Mouse (Mus musculus) heart, embryonic 16.5 days (tissue): ENCODE data around the gene Sept1. TPM values are rescaled to one million over a fixed set of nuclear protein-coding genes. Genes with fewer than 3 reads are reported as not detected.

Experiments used
- ATAC-seq: fragments of 200-750 bp; cut with Nextera tagmentation; replicated peaks from 2 replicates; pipeline ENCODE4 v1.8.0; 2017; ENCODE audit warnings: moderate number of reproducible peaks; ENCODE audit not compliant: insufficient read depth, low FRiP score; ENCODE audit errors: extremely low read depth
- H3K27ac ChIP-seq: fragments of 300-500 bp; sonication (generic); 2 replicates; pipeline ENCODE4 v1.5.1; 2014; ENCODE audit warnings: mild to moderate bottlenecking, low read length, control low read depth, moderate library complexity
- H3K27me3 ChIP-seq: fragments of 300-500 bp; sonication (generic); 2 replicates; pipeline ENCODE4 v1.6.1; 2014; ENCODE audit warnings: low read length, mixed read lengths; ENCODE audit not compliant: control insufficient read depth, insufficient read depth
- H3K36me3 ChIP-seq: fragments of 300-500 bp; sonication (generic); 2 replicates; pipeline ENCODE4 v1.6.1; 2014; ENCODE audit not compliant: control insufficient read depth, insufficient read depth
- H3K4me1 ChIP-seq: fragments of 300-500 bp; sonication (generic); 2 replicates; pipeline ENCODE4 v1.6.1; 2014; ENCODE audit warnings: low read length, mixed read lengths; ENCODE audit not compliant: control insufficient read depth, insufficient read depth
- H3K4me2 ChIP-seq: fragments of 300-500 bp; sonication (generic); 2 replicates; pipeline ENCODE4 v1.6.1; 2014; ENCODE audit warnings: low read depth, mild to moderate bottlenecking, control low read depth, low read length
- H3K4me3 ChIP-seq: fragments of 300-500 bp; sonication (generic); 2 replicates; pipeline ENCODE4 v1.5.1; 2014; ENCODE audit warnings: mild to moderate bottlenecking, control low read depth, low read length
- H3K9ac ChIP-seq: fragments of 300-500 bp; sonication (generic); 2 replicates; pipeline ENCODE4 v1.6.1; 2014; ENCODE audit warnings: low read length, control low read depth
- H3K9me3 ChIP-seq: fragments of 300-500 bp; sonication (generic); replicated peaks from 2 replicates; pipeline ENCODE4 v1.6.1; 2016; ENCODE audit warnings: low read length; ENCODE audit not compliant: control insufficient read depth
- WGBS: fragments of 180-500 bp; shearing (Covaris S2); extraction: QIAGEN DNeasy Blood & Tissue Kit; methylation state at CpG from one replicate; pipeline ENCODE4 v1.1.7; 2014; 5-methylcytosine and 5-hydroxymethylcytosine counted together
- polyA plus RNA-seq: library from polyadenylated mRNA; unstranded; fragments of >200 nt; fragmentation: Nextera tagmentation; extraction: Ambion mirVana; gene quantifications from 2 replicates; pipeline ENCODE4 v1.2.1, GENCODE M21; 2015

The Sept1 gene
- polyA plus RNA-seq, 1 experiment from 2014 or later, result 57.5 TPM

DNA sequence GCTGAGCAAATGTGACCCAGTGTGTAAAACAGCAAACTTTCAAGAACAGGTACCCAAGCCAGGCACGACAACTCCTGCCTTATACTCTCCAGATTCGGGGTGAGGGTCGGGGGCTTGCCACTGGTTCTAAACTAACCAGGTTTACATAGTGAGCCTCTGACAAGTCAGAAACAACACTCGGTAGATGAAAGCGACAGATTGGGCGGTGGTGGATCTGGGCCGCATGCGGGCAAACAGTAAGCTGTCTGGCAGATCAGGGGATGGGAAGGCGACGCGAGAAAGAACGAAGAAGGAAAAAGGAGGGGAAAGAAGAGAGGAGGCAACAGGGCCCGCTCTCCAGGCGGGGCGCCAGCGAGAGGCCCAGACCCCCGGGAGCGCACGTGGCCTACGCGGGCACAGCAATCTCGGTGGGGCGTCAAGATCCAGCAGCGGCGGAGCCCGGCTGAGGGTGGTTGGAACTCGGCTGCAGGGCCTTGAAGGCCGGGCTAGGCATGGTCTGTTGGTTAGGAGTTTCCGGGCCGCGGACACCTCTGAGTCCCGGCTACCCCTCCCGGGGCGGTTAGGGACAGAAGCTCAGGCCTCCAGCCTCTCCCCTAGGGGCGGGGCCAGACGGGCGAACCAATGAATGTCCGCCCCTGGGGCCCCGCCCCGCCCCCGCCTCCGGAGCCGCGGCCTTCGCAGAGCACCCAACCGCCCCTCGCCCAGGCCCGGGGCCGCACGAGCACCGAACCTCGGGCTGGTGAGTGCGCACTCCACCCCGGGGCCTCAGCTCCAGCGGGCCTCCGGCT, 11.1 kb upstream of the Sept1 start, which contains the start of gene Zfp771:
Zfp771 (plus strand) TSS at position 405 of the 788 bp plus-strand sequence.
- Histone ChIP-seq H3K4me2 (peak within 1 kb of the TSS; percentile 92), H3K9ac (peak within 1 kb of the TSS; percentile 97), H3K4me1 (peaks cover 21% of the 10 kb centered on the region), H3K27me3 (no peaks in the 10 kb centered on the region), H3K9me3 (no peaks in the 10 kb centered on the region), H3K36me3 (peaks cover 1% of the 10 kb centered on the region), H3K27ac (peak within 1 kb of the TSS; percentile 93), H3K4me3 (peak within 1 kb of the TSS; percentile 95)
- peak; percentile 97 for ATAC-seq
- 1% methylated on average over 56 of the region's 56 CpGs for WGBS

- WGBS, result 22% methylated on average over 2 of the region's 2 CpGs
- no peaks in the 10 kb centered on the region for H3K9me3 ChIP-seq
- no peak for ATAC-seq
- H3K27me3 ChIP-seq, result no peaks in the 10 kb centered on the region
- peak overlapping the region; percentile 92 for H3K4me2 ChIP-seq
- peaks cover 21% of the 10 kb centered on the region for H3K4me1 ChIP-seq
- peaks cover 8% of the 10 kb centered on the region for H3K36me3 ChIP-seq
- H3K9ac ChIP-seq, result peak overlapping the region; percentile 97
- peak overlapping the region; percentile 95 for H3K4me3 ChIP-seq
- H3K27ac ChIP-seq, result peak overlapping the region; percentile 93
Observed at GRCm38 (mm10) chr7:127243361-127243867, 10.5 kb upstream of the Sept1 start.

DNA sequence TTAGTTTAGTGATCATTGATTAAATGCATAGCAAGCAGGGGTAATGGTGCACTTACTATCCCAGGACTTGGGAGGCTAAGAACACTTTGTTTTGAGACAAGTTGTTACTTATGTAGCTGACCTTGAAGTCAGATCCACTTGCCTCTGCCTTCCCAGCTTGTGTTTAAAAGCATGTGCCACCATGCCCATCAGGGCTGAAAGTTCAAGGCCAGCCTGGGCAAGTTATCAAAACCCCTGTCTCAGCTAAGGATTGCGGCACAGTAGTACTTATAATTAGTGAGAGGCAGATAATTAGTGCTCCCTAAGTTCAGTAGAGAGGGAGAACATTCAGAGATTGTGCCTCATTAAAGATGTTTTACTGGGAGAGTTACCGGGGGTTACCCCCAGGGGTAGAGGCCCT, 1.8 kb upstream of the Sept1 start:
- Histone ChIP-seq H3K4me2 (no peak overlapping the region), H3K36me3 (peaks cover 41% of the 10 kb centered on the region)

GRCm38 (mm10) chr7:127233765-127234164, 835 bp upstream of the Sept1 start:
- Histone ChIP-seq H3K27ac (peak overlapping the region; percentile 99), H3K36me3 (peaks cover 41% of the 10 kb centered on the region), H3K4me2 (peak overlapping the region; percentile 92), H3K4me1 (peaks cover 24% of the 10 kb centered on the region), H3K27me3 (no peaks in the 10 kb centered on the region), H3K9ac (peak overlapping the region; percentile 94), H3K9me3 (no peaks in the 10 kb centered on the region), H3K4me3 (peak overlapping the region; percentile 96)
- WGBS, result 3% methylated on average over 9 of the region's 9 CpGs
- no peak for ATAC-seq

More for the DNA sequence above, 1.8 kb upstream of the Sept1 start:
- no peak for ATAC-seq
- H3K9me3 ChIP-seq, result no peaks in the 10 kb centered on the region
- H3K9ac ChIP-seq, result no peak overlapping the region
- H3K27me3 ChIP-seq, result no peaks in the 10 kb centered on the region
- H3K27ac ChIP-seq, result no peak overlapping the region
- H3K4me1 ChIP-seq, result peaks cover 24% of the 10 kb centered on the region
- no peak overlapping the region for H3K4me3 ChIP-seq
- WGBS, result 95% methylated on average over 2 of the region's 2 CpGs

DNA sequence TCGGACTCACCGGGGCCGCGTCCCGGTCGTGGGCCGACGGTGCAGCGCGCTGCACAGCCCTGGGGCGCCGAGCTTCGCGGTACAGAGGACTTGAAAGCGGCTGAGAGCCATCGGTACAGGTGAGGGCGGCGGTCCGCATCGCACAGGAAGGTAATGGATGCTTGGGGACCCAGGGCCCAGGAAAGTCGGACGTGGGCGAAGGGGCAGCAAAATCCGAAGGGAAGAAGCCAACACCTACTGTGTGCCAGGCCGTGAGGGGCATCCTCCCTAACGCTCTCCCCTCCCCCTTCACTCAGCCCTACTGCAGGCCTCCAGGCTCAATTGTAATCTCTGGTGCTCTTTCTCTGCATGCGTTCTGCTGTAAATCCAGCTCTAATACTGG, 429 bp upstream of the Sept1 start:
- peak overlapping the region; percentile 94 for H3K9ac ChIP-seq
- peak; percentile 16 for ATAC-seq
- peak overlapping the region; percentile 96 for H3K4me3 ChIP-seq
- H3K4me2 ChIP-seq, result peak overlapping the region; percentile 92
- no peaks in the 10 kb centered on the region for H3K27me3 ChIP-seq
- peak overlapping the region; percentile 99 for H3K27ac ChIP-seq
- H3K9me3 ChIP-seq, result no peaks in the 10 kb centered on the region
- peaks cover 24% of the 10 kb centered on the region for H3K4me1 ChIP-seq
- peaks cover 37% of the 10 kb centered on the region for H3K36me3 ChIP-seq
- WGBS, result under 1% methylated on average over 27 of the region's 27 CpGs

GRCm38 (mm10) chr7:127231826-127232621, 906 bp downstream of the Sept1 start:
- no peak for ATAC-seq
- H3K27ac ChIP-seq, result peak overlapping the region; percentile 99
- WGBS, result 4% methylated on average over 20 of the region's 20 CpGs
- peaks cover 24% of the 10 kb centered on the region for H3K4me1 ChIP-seq
- peak overlapping the region; percentile 94 for H3K9ac ChIP-seq
- peaks cover 25% of the 10 kb centered on the region for H3K36me3 ChIP-seq
- peak overlapping the region; percentile 92 for H3K4me2 ChIP-seq
- peak overlapping the region; percentile 96 for H3K4me3 ChIP-seq
- H3K9me3 ChIP-seq, result no peaks in the 10 kb centered on the region
- H3K27me3 ChIP-seq, result no peaks in the 10 kb centered on the region

DNA sequence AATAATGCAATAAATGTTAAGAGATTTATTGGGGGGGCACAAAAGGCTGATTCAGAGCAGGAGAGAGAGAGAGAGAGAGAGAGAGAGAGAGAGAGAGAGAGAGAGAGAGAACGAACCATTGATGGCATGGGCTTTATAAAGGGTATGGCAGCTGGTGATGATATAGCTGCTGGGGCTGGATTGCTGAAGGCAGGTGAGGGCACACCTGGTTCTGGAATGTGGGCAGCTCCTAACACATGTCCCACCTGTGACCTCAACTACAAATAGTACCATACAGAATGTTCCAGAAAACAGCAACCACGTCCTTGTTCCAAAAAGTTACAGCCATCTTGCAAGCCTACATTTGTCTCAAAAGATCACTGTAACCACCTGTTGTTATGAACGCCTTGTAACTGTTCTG, 1.6 kb downstream of the Sept1 start:
- ATAC-seq, result no peak
- Histone ChIP-seq H3K4me1 (peaks cover 24% of the 10 kb centered on the region), H3K9me3 (no peaks in the 10 kb centered on the region), H3K4me3 (peak overlapping the region; percentile 96), H3K27ac (peak overlapping the region; percentile 99), H3K4me2 (peak overlapping the region; percentile 92), H3K9ac (peak overlapping the region; percentile 94), H3K36me3 (peaks cover 19% of the 10 kb centered on the region), H3K27me3 (no peaks in the 10 kb centered on the region)
- 60% methylated on average over 3 of the region's 3 CpGs for WGBS

- ATAC-seq, result no peak
- no peak overlapping the region for H3K27ac ChIP-seq
- H3K27me3 ChIP-seq, result no peaks in the 10 kb centered on the region
- H3K36me3 ChIP-seq, result peaks cover 4% of the 10 kb centered on the region; the same call in 1 of the 2 replicates
- H3K4me3 ChIP-seq, result no peak overlapping the region
- no peaks in the 10 kb centered on the region for H3K9me3 ChIP-seq
- 60% methylated on average over 4 of the region's 4 CpGs for WGBS
- no peak overlapping the region for H3K4me2 ChIP-seq
- no peak overlapping the region for H3K9ac ChIP-seq
- peaks cover 17% of the 10 kb centered on the region for H3K4me1 ChIP-seq
Observed at GRCm38 (mm10) chr7:127228615-127229303, 4.2 kb downstream of the Sept1 start.
